ENCODE assay signal across 15 mouse cellular contexts in the genomic region with DNA sequence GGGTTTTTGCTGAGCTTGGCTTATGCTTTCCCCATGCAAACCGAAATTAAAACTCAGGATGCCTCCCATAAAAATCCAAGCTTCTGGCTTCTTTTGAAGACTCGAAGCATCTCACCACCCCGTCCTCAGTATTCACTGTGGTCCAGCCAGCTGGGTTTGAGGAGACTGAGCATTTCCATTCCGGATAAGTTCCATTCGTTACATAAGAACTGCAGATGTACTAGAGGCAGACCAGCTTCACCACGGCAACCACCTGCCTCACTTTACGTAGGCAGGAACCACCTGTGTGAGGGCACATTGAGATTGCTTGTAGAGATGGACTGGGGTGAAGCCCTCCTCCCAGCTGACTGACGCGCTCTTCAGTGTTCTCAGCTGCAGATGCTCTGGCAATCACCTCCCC.
DNase-seq lines count a peak whose midpoint lies in the region; TF ChIP-seq lines count a peak whose summit lies in the region.
"Had no signal": no experiment of that assay in that cellular context is flagged by ENCODE, and none has a peak within 500 bp of the region (broad histone marks: within the 10 kb centered on the region; RNA-seq: fewer than 3 reads in every experiment).

No protein-coding gene starts in this region.

- H3K9me3 ChIP-seq in hindbrain, embryonic 10.5 days, result no peaks in the 10 kb centered on the region

- intact Hi-C loops in left cerebral cortex, postnatal 14 days (cut with DNase I), result no loop called here

- TF ChIP-seq CTCF in kidney, adult 2 months (conservative IDR thresholded peaks at IDR 0.05; ENCODE audit: insufficient read depth, insufficient read length, low read depth, low read length), result no peak

- H3K36me3 ChIP-seq in hindbrain, embryonic 10.5 days, result no peaks in the 10 kb centered on the region
- no peaks in the 10 kb centered on the region for H3K36me3 ChIP-seq in kidney, adult 2 months (ENCODE audit: control insufficient read depth, insufficient read depth, low read length)

- no peaks in the 10 kb centered on the region for H3K27me3 ChIP-seq in hindbrain, embryonic 10.5 days (ENCODE audit: insufficient read depth, poor library complexity, severe bottlenecking)
- no peaks in the 10 kb centered on the region for H3K27me3 ChIP-seq in kidney, adult 2 months (replicated peaks; ENCODE audit: control insufficient read depth, insufficient read depth, low read length)

- H3K4me1 ChIP-seq in hindbrain, embryonic 10.5 days (replicated peaks), result no peaks in the 10 kb centered on the region
- no peaks in the 10 kb centered on the region for H3K4me1 ChIP-seq in kidney, adult 2 months (ENCODE audit: control insufficient read depth, insufficient read depth, low read length)

- no peak overlapping the region for H3K4me3 ChIP-seq in hindbrain, embryonic 10.5 days
- no peak overlapping the region for H3K4me3 ChIP-seq in kidney, adult 2 months (ENCODE audit: insufficient read depth, low read depth, low read length)

- 92% methylated on average over 9 of the region's 9 CpGs for WGBS in hindbrain, embryonic 10.5 days
- 72% methylated on average over 9 of the region's 9 CpGs for WGBS in kidney, adult 2 months

- peak; percentile 35 for DNase-seq in layer of hippocampus, adult 11-12 months (ENCODE audit: low spot score)
- DNase-seq in layer of hippocampus, adult 9-11 months, result peak; percentile 62
- DNase-seq in left cerebral cortex, postnatal 14 days (ENCODE audit: low spot score in 2 of 2), result peak; percentile 10 to 52
- peak; percentile 34 for DNase-seq in telencephalon, adult 2 months (ENCODE audit: low read depth, low spot score)
- no peak for DNase-seq in thymus, postnatal 4 days
- no peak for DNase-seq in hindbrain, embryonic 10.5 days (ENCODE audit: low spot score)
- no peak for DNase-seq in kidney, adult 2 months
- DNase-seq: cerebellum, postnatal 14 days; heart, postnatal 14 days; kidney, adult 9 months; liver; liver, postnatal 0 days; lung, postnatal 36 days; thymus, adult 18-20 months had no signal

- no peak for TF ChIP-seq POLR2A in kidney, adult 2 months (IDR thresholded peaks at IDR 0.05; ENCODE audit: low read depth, low read length)

- H3K27ac ChIP-seq in hindbrain, embryonic 10.5 days, result no peak overlapping the region
- H3K27ac ChIP-seq in kidney, adult 2 months (ENCODE audit: insufficient read depth, low read depth, low read length), result no peak overlapping the region
- H3K27ac ChIP-seq: hindbrain, postnatal 0 days had no signal

Comparison
In these comparisons a context has a peak if more than half of its experiments do, and no peak if none do; other contexts are left out.
1. DNase-seq: peak in layer of hippocampus, adult 11-12 months (single experiment), layer of hippocampus, adult 9-11 months (single experiment), left cerebral cortex, postnatal 14 days (2 of 2) and telencephalon, adult 2 months (single experiment); none in thymus, postnatal 4 days (single experiment), hindbrain, embryonic 10.5 days (single experiment) and kidney, adult 2 months (single experiment).